Mouse (Mus musculus) ES-E14 (cell line): ENCODE results near the gene Sgms1.

Experiments
- HCFC1 ChIP-seq: IDR thresholded peaks from 2 replicates; pipeline ENCODE4 v1.6.1; 2012; ENCODE audit warnings: low read length, inconsistent platforms, borderline replicate concordance; ENCODE audit not compliant: insufficient read depth
- ZC3H11A ChIP-seq: IDR thresholded peaks from 2 replicates; pipeline ENCODE4 v1.6.1; 2012; ENCODE audit warnings: low read depth, mild to moderate bottlenecking, inconsistent platforms, low read length, borderline replicate concordance

DNA sequence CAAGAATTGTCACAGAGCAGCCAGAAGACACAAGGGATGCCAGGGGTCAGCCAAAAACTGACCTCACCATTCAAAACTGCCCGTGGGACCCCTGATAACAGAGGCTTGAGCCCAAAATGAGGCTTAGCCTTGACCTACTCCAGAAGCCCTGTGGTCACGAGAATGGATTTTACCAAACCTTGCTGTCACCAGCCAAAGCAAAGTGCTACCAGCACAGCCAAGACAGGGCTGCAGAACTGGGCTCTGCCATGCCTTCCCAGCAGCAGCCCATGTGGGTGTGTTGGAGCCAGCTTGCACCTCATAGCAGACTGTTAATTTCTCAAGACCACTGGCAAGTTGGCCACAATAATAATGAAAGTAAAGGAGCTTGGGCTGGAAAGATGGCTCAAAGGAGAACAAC, 168.5 kb downstream of the Sgms1 start:
- TF ChIP-seq ZC3H11A (no peak), HCFC1 (no peak)
